Mouse (Mus musculus) cerebellum, postnatal 36 days (tissue): ENCODE measurements around the gene Casp3.
"Not testable (repeated sequence)": the region's sequence is repeated elsewhere in the genome, so short reads cannot be mapped to it uniquely, and the experiment has no call there.

ENCODE experiments used
- DNase-seq, 2 experiments: peaks; one replicate each; pipeline ENCODE4 v3.0.0; 2021 to 2022; ENCODE audit warnings: mixed read lengths in 2 of 2

The Casp3 gene

GRCm38 (mm10) chr8:46616879-46617689 lies at the start of gene Casp3, which contains the start of gene Primpol:
Gene Casp3 (plus strand): TSS chr8:46617291.
Gene Primpol (minus strand): TSS chr8:46617212.
- DNase-seq: peak; percentile 89 to 96

GRCm38 (mm10) chr8:46567946-46568345 lies 49.1 kb upstream of the Casp3 start:
- DNase-seq: no peak

- no peak for DNase-seq
Observed at GRCm38 (mm10) chr8:46568942-46569341, 48.1 kb upstream of the Casp3 start.

GRCm38 (mm10) chr8:46569659-46570441 lies 47.2 kb upstream of the Casp3 start:
- DNase-seq: no peak

DNA sequence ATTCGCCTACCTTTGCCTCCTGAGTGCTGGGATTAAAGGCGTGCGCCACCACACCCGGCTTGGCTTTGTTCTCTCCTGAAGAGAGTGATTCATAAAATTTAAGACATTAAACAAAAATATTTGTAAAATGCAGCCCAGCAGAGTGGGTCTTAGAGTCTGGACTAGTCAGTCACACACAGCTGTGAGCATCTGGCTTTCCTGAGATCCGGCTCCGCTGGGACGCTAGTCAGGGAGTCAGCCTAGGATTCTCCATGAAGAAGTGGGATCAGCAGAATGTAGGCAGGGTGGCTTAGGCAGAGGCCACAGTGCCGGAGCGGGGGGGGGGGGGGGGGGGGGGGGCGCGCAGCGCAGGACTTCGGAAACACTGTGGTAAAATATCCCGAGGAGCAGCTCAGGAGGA lies 46.4 kb upstream of the Casp3 start:
- DNase-seq: no peak

DNA sequence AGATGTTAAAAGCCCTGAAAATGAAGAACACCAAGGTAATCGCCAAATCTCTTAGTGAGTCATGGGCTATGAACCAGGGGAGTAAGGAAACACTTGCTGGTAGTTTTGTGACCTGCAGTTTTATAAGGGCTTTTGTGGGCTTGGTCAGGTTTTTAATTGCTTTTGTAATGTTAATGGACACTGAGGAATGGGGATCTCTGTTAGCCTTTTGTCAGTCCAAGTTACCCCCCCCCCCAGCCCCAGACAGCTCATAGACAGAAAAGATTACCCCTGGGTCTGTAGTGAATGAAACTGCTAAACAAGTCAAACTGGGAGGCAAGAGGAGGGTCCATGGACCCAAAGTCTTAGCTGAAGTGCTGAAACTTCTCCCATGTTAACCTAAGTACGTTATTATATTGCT lies 43.6 kb upstream of the Casp3 start:
- DNase-seq: no peak

DNA sequence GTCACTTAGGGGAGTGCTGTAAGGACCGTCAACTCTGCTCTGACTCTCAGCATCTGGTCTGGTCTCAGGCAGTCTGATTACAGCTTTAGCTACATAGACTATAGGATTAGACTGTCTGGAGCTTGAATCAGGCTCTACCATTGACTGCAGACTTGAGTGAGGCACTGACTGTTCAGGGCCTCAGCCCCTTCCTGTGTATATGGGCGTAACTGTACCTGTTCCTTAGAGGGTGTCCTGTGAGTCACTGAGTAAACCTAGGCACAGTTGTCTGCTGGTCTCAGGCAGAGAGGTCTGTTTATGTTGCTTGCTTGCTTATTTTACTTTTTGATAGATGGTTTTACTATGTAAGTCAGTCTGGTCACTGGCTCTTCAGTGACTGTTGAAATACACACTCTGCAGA lies 43.1 kb upstream of the Casp3 start:
- no peak for DNase-seq

GRCm38 (mm10) chr8:46578794-46579193 lies 38.3 kb upstream of the Casp3 start:
- DNase-seq: no peak

DNA sequence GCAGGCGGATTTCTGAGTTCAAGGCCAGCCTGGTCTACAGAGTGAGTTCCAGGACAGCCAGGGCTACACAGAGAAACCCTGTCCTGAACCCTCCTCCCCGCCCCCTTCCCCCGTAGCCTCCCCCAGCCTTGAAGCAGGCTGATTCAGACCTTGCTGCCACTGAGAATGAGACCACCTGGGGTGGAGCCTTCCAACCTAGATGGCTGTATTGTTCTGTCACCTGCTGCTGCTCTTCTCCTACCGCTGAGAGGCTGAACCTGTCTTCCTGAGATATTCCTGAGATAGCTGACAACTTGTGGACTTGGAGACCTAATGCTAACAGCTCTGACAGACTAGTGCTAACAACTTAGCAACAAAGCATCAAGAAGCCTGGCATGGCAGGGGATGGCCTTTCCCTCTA lies 32.8 kb upstream of the Casp3 start:
- DNase-seq: not testable (repeated sequence)

- DNase-seq: no peak
Observed at GRCm38 (mm10) chr8:46585576-46585975, 31.5 kb upstream of the Casp3 start.

GRCm38 (mm10) chr8:46587911-46588310 lies 29.2 kb upstream of the Casp3 start:
- DNase-seq: no peak

DNA sequence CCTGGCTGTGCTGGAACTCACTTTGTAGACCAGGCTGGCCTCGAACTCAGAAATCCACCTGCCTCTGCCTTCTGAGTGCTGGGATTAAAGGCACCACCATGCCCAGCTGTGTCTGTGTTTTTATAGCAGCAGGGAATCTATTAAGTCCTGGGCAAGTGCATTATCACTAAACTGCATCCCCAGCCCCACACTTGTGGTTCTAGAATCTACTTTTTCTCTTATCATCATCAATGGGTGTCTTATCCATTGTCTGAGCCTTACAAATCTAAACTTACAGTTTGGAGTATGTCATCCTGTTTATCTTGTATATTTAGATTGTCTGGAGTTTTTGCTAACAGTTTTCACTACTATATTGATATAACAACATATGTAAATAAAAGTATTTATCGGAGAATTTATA lies 28.4 kb upstream of the Casp3 start:
- no peak for DNase-seq

DNA sequence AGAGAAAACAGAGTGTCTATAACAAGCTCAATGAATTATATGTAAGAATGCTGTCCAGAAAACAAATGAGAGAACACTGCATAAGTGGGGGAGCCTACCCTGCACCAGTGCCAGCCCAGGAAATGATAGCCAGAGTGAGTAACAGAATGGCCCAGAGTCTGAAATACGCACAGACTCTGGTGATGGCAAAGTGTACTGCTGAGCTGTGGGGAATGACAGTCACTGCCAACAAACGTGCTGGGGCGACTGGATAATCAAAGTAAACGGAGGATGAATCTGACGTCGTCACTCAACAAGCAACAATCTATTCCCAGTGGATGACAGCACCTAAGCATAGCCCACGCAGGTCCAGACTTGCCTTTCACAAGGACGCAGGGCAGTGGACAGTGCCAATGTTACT lies 24.0 kb upstream of the Casp3 start:
- DNase-seq: peak; percentile 13 to 28

- peak; percentile 16 to 35 for DNase-seq
Observed at GRCm38 (mm10) chr8:46593772-46594171, 23.3 kb upstream of the Casp3 start.

GRCm38 (mm10) chr8:46595593-46595992 lies 21.5 kb upstream of the Casp3 start:
- no peak for DNase-seq

DNA sequence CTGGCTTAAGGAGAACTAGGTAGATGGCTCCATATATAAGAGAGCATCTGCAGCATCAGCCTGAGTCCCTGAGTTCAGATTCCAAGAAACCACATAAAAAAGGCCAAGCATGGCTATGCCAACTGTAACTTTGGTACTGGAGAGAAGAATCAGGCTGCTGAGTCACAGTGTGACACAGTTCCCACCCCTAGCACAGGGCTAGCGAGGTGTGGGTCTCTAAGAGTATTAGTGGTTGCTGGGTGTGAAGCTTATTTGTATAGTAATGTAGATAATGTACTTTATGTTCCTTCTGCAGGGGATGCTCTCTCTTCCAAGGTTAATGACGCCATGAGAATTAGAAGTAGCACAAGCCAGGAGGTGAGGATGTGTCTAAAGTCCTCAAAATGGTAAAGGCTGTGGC lies 20.6 kb upstream of the Casp3 start:
- no peak for DNase-seq

DNA sequence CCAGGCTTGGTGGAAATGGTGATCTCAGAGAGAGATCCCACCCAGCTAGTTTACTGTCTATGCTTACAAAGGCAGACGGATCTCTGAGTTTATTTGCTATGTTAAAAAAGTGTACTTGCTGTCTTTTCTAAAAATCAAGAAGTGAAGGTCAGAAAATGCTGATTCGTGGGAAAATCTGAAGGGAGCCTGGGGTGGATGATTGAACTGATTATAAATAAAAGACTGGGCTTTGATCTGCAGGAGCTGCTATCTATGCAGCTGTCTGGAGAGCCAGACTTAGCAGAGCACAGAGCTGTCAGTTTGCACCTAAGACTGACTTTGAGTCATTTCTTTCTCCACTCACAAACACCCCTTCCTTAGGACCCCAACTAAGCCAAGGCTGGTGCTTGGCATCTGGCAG lies 19.7 kb upstream of the Casp3 start:
- DNase-seq: no peak

DNA sequence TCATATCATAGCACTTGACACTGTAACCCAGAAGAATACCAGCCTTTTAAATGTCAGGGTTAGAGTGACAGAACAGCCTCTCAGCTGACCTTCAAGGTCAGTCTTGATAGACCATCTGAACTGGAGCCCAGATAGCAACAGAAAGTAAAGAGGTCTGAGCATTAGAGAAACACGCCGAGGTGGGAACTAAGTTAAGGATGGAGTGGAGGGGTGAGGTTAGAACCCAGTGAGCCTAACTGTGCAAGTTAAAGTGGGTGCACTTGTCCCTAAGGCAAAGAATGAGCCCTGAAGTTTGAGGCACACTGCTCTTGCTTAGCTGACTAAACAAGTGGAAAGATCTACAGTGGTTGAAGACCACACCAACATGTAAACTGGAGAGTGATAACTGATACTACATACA lies 19.0 kb upstream of the Casp3 start:
- no peak for DNase-seq

DNA sequence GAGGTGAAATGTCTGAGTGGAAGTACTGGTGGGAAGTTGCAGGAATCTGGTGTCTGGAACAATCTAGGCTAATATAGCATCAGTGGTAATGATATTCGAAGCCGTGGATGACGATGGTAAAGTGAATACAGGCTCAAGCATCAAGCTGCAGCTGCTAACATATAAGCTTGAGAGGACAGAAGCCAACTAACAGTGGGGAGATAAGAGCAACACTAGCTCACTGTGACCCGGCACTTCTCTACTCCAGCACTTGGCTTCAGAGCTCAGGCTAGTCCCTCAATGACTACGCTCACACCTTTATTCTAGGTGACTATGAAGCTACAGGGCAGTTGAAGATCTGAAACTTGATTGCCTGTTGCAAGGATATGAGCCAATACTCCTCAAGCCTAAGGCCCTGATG lies 18.3 kb upstream of the Casp3 start:
- DNase-seq: no peak

DNA sequence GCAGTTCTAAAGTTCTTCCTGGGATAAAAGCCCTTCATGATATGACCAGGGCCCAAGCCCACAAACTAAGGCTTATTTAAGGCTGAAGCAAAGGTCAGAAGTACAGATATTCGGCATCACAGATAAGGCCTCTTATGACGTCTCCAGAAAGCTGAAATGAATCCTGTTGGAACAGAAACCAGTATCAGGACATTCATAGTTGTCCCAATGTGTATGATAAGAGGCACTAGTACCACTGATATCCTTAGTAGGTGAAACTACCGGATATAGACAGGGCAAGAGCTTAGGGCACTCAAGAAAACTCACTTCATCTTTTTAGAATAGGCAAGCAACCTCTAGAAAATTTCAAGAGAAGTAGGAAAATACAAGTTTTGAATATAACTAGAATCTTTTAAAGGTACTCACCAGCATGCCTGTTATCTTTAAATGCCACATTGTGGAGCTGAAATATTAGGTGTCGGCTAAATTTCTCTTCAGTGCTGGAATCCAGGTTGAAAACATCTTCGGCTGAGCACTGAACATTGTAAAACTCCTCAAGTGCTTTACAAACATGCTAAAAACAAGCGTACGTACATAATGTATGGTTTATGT lies 17.7 kb upstream of the Casp3 start:
- no peak for DNase-seq

GRCm38 (mm10) chr8:46600959-46601707 lies 16.0 kb upstream of the Casp3 start:
- DNase-seq: no peak

- DNase-seq: no peak
Observed at GRCm38 (mm10) chr8:46603587-46603986, 13.5 kb upstream of the Casp3 start.

- no peak for DNase-seq
Observed at GRCm38 (mm10) chr8:46606930-46607329, 10.2 kb upstream of the Casp3 start.
